Mouse (Mus musculus): Measurements from ENCODE around the gene Ssxb9. TPM values are rescaled to one million over a fixed set of nuclear protein-coding genes. Genes with fewer than 3 reads are reported as not detected.

The Ssxb9 gene
- not detected for total RNA-seq (2023)

DNA sequence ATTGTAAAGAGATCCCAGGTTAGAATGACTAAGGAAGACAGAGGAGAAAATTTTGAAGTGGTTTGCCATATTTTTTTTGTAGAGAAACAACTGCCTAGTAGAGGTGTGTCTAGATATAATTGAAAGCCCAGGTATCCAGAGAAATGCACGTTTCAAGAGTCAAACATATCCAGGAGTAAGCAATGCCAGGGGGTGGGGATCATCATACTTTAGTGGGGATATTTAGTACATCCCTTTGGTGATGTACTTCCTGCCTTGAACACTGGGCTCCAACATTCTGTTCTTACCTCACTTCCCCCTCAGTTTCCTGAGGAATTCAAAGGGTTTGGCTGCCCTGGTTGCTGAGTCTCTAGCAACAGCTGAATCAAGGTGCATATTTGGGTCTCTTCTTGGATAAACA, at the start of gene Ssxb9:
Ssxb9 (plus strand) TSS at position 301 of the 400 bp plus-strand sequence.

DNA sequence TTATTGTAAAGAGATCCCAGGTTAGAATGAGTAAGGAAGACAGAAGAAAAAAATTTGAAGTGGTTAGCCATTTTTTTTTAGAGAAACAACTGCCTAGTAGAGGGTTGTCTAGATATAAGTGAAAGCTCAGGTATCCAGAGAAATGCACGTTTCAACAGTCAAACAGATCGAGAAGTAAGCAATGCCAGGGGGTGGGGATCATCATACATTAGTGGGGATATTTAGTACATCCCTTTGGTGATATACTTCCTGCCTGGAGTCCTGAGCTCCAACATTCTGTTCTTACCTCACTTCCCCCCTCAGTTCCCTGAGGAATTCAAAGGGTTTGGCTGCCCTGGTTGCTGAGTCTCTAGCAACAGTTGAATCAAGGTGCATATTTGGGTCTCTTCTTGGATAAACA, 39.7 kb upstream of the Ssxb9 start, which contains the start of gene Ssxb10:
Ssxb10 (plus strand) TSS at position 301 of the 400 bp plus-strand sequence.

DNA sequence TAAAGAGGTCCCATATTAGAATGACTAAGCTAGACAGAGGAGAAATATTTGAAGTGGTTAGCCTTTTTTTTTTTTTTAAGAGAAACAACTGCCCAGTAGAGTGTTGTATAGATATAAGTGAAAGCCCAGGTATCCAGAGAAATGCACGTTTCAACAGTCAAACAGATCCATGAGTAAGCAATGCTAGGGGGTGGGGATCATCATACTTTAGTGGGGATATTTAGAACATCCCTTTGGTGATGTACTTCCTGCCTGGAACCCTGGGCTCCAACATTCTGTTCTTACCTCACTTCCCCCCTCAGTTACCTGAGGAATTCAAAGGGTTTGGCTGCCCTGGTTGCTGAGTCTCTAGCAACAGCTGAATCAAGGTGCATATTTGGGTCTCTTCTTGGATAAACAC, 46.2 kb downstream of the Ssxb9 start, which contains the start of gene Ssxb1:
Ssxb1 (plus strand) TSS at position 301 of the 400 bp plus-strand sequence.

Other genes with a start within 250 kb of the Ssxb9 start
- 10 to 100 TPM; 33.7 to 34.7 TPM for gene Wdr13, start 234.1 kb upstream of the Ssxb9 start, total RNA-seq (2023)
- 100 to 1,000 TPM; 323 to 397 TPM for gene Rbm3, start 221.1 kb upstream of the Ssxb9 start, total RNA-seq (2023)
- 10 to 100 TPM; 10.5 to 16.2 TPM for gene Tbc1d25, start 190.8 kb upstream of the Ssxb9 start, total RNA-seq (2023)
- 10 to 100 TPM; 52.0 to 57.8 TPM for gene Ebp, start 173.5 kb upstream of the Ssxb9 start, total RNA-seq (2023)
- under 1 TPM in 1 of 2 experiments, not detected in 1; 0.88 TPM for gene Porcn, start 160.5 kb upstream of the Ssxb9 start, total RNA-seq (2023)
- gene Ftsj1, start 114.6 kb upstream of the Ssxb9 start, total RNA-seq (2023), result 10 to 100 TPM; 15.3 to 17.3 TPM
- gene Slc38a5, start 95.8 kb upstream of the Ssxb9 start, total RNA-seq (2023), result 10 to 100 TPM; 15.1 to 20.6 TPM
- not detected for gene Ssxb10, start 39.6 kb upstream of the Ssxb9 start, total RNA-seq (2023)
- not detected for gene Ssxb1, start 46.3 kb downstream of the Ssxb9 start, total RNA-seq (2023)
- gene Ssxb2, start 94.7 kb downstream of the Ssxb9 start, total RNA-seq (2023), result not detected
- not detected for gene Gm14459, start 158.0 kb downstream of the Ssxb9 start, total RNA-seq (2023)
- gene Ssxb6, start 181.3 kb downstream of the Ssxb9 start, total RNA-seq (2023), result not detected
- gene Ssxb3, start 224.8 kb downstream of the Ssxb9 start, total RNA-seq (2023), result not detected